Mouse (Mus musculus) spleen, postnatal 36 days (tissue): Measurements from ENCODE around the gene Brip1.

Source experiments
- DNase-seq, 2 experiments: peaks; one replicate each; pipeline ENCODE4 v3.0.0; 2022; ENCODE audit warnings: low spot score in 2 of 2, mixed read lengths in 1 of 2

Gene Brip1

GRCm38 (mm10) chr11:86115955-86116354 is 85.0 kb downstream of the Brip1 start:
- no peak for DNase-seq

DNA sequence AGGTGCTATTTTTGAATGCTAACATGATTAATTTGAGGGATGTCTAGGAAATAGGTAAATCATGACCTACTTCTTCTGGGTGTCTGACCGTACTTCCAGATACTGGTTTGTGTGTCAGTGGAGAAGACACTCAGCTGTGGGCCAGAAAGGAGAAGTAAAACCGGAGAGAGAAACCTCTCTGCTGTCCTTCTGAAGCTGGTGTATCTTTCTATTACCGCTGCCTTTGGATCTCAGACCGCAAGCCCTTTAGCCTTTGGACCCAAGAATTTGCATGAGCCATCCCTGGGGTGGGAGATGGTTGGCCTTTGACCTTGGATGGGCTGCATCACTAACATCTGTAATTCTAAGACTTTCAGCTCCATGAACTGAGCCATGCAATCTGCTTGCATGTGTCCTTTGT is 93.7 kb downstream of the Brip1 start:
- no peak for DNase-seq

GRCm38 (mm10) chr11:86106596-86106995 is 94.4 kb downstream of the Brip1 start:
- DNase-seq: no peak

DNA sequence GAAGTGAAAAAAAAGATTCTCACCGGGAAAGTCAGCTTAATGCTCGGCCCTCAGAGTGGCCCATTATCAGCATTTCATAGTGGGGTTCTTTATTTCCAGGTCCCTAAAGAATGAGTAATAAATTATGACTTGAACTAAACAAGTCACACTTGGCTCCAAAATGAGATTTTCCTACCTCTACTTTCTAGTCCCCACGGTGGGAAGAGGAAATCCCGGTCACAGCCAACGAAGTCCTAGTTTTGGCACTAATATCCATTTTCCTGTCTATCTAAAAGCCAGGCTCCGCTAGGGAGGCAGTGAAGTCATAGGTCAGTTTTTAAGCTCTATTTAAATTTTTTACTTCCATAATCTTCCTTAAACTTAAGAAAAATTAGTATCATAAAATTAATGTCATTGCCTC is 99.8 kb downstream of the Brip1 start:
- DNase-seq: no peak

GRCm38 (mm10) chr11:86099341-86099740 is 101.7 kb downstream of the Brip1 start:
- no peak for DNase-seq

DNA sequence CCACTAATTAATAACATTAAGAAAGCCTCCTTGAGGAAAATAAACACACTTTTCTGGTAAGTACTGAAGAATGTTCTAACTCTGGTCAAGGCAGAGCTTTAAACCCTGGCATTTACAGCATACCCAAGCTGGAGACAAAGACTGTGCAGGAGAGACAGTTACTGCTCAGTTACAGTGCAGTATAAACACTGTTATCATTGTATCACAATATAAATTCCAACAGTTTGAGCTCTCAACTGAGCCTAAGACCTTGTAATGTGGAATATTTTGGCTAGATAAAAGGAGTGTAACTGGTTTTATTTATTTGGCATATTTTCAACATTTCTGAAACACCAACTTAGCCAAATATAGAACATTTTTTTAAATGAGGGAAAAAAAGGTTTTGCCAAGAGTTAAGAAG is 112.2 kb downstream of the Brip1 start:
- DNase-seq: no peak

GRCm38 (mm10) chr11:86084522-86084921 is 116.5 kb downstream of the Brip1 start:
- DNase-seq: no peak

- DNase-seq: no peak
Measured at GRCm38 (mm10) chr11:86078025-86078424, 123.0 kb downstream of the Brip1 start.

- DNase-seq: no peak
Measured at GRCm38 (mm10) chr11:86076966-86077365, 124.0 kb downstream of the Brip1 start.

GRCm38 (mm10) chr11:86076403-86076802 is 124.6 kb downstream of the Brip1 start:
- DNase-seq: no peak

DNA sequence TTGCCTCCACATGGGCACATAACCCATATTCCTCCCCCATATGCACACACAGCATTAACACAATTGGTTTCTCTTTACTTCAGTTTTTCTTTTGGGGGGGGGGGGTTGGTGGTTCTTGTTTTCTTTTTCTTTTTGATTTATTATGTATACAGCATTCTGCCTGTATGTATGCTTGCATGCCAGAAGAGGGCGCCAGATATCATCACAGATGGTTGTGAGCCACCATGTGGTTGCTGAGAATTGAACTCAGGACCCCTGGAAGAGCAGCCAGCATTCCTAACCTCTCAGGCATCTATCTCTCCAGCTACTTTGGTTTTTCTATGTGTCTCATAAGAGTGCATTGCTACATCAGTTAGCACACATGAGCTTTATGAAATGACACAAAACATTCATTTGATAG is 125.6 kb downstream of the Brip1 start:
- DNase-seq: no peak

- DNase-seq: no peak
Measured at GRCm38 (mm10) chr11:86068651-86069050, 132.3 kb downstream of the Brip1 start.

DNA sequence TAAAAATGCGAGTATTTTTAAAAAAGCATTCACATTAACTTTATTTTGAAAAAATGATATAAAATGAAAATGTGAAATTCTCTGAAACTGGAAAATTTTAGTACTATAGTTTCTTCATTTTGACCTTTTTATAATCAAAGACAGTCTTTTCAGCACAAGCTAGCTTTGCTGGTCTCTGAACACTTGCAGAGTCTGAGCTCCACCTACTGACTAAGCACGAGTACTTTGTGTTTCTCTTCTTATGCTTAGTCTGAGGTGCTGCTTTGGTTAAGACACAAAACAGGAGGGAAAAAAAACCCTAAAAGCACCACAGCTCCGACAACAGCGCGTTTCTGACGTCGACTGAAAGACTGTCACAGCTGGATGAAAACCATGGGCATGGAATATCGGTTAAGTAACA is 133.8 kb downstream of the Brip1 start:
- no peak for DNase-seq

DNA sequence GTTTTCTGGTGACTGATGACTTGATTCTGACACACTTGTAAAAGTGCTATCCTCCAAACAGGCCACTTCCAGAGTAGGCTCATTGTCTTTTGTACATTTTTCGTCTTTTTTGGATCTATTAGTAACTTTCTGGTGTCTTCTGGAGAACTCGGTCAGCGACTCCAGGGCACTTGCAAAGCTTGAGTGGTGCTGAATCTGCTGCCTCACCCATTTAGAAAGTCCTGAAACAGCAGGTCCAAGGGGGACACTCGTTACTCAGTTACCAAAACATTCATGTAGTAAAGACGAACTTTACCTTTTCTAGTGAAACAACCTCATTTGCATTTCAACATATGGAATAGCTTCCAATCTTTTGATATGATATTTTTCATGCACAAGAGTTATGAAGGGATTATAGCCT is 136.1 kb downstream of the Brip1 start:
- DNase-seq: no peak

- peak in 1 of 2 experiments; percentile 3 for DNase-seq
Measured at GRCm38 (mm10) chr11:86061243-86061642, 139.8 kb downstream of the Brip1 start.

DNA sequence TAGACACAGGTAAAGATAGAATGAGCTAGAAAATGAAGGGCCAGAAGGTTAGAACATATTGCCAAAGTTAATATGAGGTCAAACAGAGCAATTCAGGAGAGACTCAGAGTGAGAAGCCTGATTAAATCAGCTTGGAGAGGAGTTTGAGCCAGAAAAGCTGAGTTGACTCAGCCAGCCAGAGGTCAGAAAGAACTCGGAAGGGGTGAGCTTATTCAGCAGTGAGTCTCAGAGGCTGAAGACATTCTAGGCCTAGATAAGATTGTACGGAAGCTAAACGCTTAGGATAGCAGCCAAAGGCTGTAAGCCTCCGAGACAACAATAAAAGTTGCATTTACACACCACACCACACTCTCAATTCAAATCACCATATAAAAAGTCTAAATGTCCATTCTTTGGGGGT is 141.9 kb downstream of the Brip1 start:
- no peak for DNase-seq

DNA sequence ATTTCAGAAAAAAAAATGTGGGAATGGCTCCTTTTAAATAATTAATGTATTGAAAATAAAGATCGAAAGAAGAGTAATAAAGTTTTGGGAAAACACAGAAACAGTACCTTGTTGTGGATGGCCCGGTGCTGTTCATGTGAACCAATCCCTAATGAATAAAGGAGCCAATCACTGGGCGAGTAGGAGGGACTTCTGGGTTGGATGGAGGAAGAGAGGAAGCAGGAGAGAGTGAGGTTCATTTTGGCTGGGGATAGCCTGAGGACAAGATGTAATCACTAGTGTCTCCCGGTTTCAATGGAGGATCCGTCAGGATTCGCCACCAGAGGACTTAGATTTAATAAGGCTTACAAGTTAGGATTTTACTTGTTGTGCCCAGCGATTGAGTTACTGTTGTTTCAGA is 145.2 kb downstream of the Brip1 start:
- DNase-seq: no peak

DNA sequence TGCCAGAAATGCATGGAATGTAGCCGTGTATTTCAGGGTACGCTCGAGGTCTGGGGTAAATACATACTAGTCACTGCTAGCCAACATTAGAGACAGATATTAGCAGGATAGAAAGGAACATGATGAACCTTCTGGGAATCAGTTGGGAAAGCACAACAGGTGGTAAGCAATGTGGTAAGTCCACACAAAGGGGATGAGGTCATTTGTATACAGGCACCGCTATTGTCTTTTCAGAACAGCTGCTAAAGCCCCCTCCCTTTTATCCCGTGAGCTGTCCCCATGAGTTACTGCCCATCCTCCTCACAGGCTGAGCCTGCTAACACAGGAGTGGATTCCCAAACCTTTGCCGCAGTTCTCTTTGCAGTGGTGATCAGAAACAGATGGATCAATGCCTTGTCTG is 149.6 kb downstream of the Brip1 start:
- DNase-seq: no peak

DNA sequence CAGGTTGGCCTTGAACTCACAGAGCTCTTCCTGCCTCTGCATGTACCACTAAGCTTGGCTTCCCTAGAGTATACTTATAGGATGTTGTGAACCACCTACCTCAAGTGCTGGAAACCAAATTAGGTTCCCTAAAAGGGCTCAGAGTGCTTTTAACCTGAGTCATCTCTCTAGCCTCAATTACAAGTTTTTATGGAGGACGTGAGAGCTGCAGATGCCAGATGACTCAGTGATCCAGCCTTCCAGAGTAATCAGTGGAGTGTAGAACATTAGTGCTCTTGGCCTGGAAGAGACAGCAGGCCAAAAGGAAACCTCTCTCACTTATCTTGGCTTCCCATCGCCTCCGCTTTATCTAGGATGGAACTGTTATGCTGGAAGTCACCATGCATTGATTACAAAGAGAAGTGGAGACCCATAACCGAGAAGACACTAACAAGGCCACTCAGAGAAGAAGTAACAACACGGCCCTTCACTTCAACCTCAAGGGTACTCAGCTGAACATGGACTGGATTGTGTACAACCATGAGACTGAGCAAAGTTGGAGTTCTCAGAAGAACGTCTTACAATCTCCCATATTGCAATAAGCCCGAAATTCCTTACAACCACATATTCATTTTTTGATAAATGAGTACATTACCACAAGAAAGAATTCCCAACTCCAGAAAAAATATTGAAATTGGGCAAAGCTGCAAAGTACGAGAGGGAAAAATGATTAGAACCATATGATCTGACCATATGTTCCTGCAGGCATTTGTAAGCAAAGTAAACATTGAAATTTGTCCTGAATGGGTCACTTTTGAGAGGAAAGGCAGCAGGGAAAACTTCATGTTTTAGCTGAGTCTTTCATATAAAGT is 150.3 kb downstream of the Brip1 start:
- no peak for DNase-seq

GRCm38 (mm10) chr11:86039994-86040393 is 161.0 kb downstream of the Brip1 start:
- DNase-seq: no peak

GRCm38 (mm10) chr11:86039355-86039754 is 161.6 kb downstream of the Brip1 start:
- DNase-seq: no peak

- DNase-seq: no peak
Measured at GRCm38 (mm10) chr11:86038701-86039100, 162.3 kb downstream of the Brip1 start.

DNA sequence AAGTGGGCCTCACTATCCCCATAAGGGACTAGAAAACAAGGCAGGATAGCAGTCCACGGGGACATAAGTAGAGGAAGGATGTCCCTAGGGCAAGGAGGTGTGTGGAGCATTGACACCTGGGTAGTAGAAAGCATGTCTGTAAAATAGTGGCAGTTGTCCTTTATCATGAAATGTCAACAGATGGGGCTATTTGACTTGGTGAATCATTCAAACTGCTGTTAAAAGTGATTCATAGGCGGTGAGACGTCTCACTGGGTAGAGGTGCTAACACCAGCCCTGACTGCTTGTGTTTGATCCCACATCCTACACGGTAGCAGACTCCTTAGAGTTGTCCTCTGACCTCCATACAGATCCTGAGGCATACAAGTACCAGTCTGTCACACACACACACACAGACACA is 168.1 kb downstream of the Brip1 start:
- no peak for DNase-seq

DNA sequence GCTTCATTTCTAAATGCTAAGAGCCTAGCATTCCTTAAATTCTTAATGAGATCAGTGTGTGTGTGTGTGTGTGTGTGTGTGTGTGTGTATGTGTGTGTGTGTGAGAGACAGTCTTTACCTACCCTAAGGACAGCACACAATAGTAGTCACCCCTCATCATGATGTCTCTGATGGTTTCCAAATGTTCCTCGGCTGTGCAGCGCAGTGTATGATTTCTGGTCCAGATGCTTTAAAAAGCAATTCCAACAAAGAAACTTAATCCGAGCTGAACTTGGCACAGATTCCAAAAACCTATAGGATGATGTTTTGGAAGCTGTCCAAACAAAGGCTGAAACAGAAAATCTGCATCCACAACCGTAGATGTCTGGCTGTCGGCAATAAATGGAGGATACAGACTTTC is 173.0 kb downstream of the Brip1 start:
- no peak for DNase-seq
